Mouse (Mus musculus): ENCODE measurements at regions not wholly inside any gene's neighbourhood (a gene's known extent, or its start where the extent isn't known, plus 50 kb on each side); places are given as distances from the start of the nearest gene placed in this dataset.

DNA sequence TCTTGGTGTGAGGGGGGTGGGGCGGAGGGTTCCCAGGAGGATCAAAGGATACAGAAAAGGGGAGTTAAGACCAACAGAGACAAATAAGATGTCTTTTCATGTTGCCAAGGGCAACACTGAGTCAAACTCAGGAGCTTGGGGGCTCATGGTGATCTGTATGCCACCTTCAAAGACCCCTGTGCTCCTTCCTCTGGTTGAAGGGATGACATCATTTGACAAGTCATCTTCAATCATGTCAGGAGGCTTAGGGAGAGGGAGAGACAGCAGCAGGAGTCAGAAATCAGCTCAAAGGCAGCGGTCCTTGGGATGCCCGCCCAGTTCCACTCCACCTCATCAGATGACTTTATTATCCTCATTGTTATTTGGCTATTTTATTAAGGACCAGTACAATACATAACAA, 83.8 kb upstream of the Rnf152 start:
- H3K4me1 ChIP-seq (ENCODE audit: control insufficient read depth, insufficient read depth, low read length): no peaks in the 10 kb centered on the region
- no peak overlapping the region for H3K9ac ChIP-seq (ENCODE audit: low read depth, low read length)
- H3K27me3 ChIP-seq (ENCODE audit: control insufficient read depth, insufficient read depth, low read length): no peaks in the 10 kb centered on the region
- no peak for TF ChIP-seq CTCF (IDR thresholded peaks at IDR 0.05)
- TF ChIP-seq EP300 (IDR thresholded peaks at IDR 0.05; ENCODE audit: insufficient read depth, low read depth, low read length): no peak
- no peak for TF ChIP-seq POLR2A (IDR thresholded peaks at IDR 0.05; ENCODE audit: insufficient read depth, low read depth, low read length)
- H3K36me3 ChIP-seq (ENCODE audit: control insufficient read depth, insufficient read depth, low read length): no peaks in the 10 kb centered on the region
- 86% methylated on average over 3 of the region's 3 CpGs for WGBS
- intact Hi-C loops (cut with DNase I): no loop called here
- H3K4me3 ChIP-seq: no peak overlapping the region
- no peak overlapping the region for H3K27ac ChIP-seq
- no peaks in the 10 kb centered on the region for H3K79me2 ChIP-seq (replicated peaks; ENCODE audit: control insufficient read depth, insufficient read depth, low read length)
- DNase-seq: no peak

GRCm38 (mm10) chr1:105434631-105435403, 78.3 kb upstream of the Rnf152 start:
- Histone ChIP-seq H3K9ac (ENCODE audit: low read depth, low read length) (no peak overlapping the region), H3K27me3 (ENCODE audit: control insufficient read depth, insufficient read depth, low read length) (no peaks in the 10 kb centered on the region), H3K27ac (no peak overlapping the region), H3K4me1 (ENCODE audit: control insufficient read depth, insufficient read depth, low read length) (no peaks in the 10 kb centered on the region), H3K79me2 (replicated peaks; ENCODE audit: control insufficient read depth, insufficient read depth, low read length) (no peaks in the 10 kb centered on the region), H3K36me3 (ENCODE audit: control insufficient read depth, insufficient read depth, low read length) (no peaks in the 10 kb centered on the region), H3K4me3 (no peak overlapping the region)
- no peak for TF ChIP-seq EP300 (IDR thresholded peaks at IDR 0.05; ENCODE audit: insufficient read depth, low read depth, low read length)
- TF ChIP-seq CTCF (IDR thresholded peaks at IDR 0.05): no peak
- TF ChIP-seq POLR2A (IDR thresholded peaks at IDR 0.05; ENCODE audit: insufficient read depth, low read depth, low read length): no peak
- intact Hi-C loops (cut with DNase I): no loop called here
- 61% methylated on average over 8 of the region's 8 CpGs for WGBS
- no peak for DNase-seq

GRCm38 (mm10) chr1:105433949-105434348, 77.4 kb upstream of the Rnf152 start:
- Histone ChIP-seq H3K4me3 (no peak overlapping the region), H3K4me1 (ENCODE audit: control insufficient read depth, insufficient read depth, low read length) (no peaks in the 10 kb centered on the region), H3K27ac (no peak overlapping the region), H3K36me3 (ENCODE audit: control insufficient read depth, insufficient read depth, low read length) (no peaks in the 10 kb centered on the region), H3K9ac (ENCODE audit: low read depth, low read length) (no peak overlapping the region), H3K79me2 (replicated peaks; ENCODE audit: control insufficient read depth, insufficient read depth, low read length) (no peaks in the 10 kb centered on the region), H3K27me3 (ENCODE audit: control insufficient read depth, insufficient read depth, low read length) (no peaks in the 10 kb centered on the region)
- TF ChIP-seq EP300 (IDR thresholded peaks at IDR 0.05; ENCODE audit: insufficient read depth, low read depth, low read length) (no peak), POLR2A (IDR thresholded peaks at IDR 0.05; ENCODE audit: insufficient read depth, low read depth, low read length) (no peak), CTCF (IDR thresholded peaks at IDR 0.05) (no peak)
- no peak for DNase-seq
- intact Hi-C loops (cut with DNase I): no loop called here
- WGBS: 87% methylated on average over 2 of the region's 2 CpGs

DNA sequence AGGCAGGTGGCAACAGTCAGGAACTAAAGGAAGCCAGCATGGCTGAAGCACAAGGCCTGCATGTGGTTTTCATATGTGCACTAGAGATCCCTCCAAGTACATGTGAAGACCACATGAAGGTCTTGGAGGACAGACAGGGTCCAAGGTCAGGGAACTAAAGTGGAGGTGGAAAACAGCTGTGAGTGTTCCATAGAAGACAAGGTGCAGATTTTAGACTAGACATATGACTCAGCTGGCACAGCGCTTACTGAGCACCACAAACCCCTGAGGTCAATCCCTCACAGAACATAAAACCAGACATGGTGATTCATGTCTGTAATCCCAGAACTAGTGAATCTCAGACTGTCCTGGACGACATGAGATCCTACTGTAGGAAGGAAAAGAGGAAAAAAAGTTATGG, 75.3 kb upstream of the Rnf152 start:
- intact Hi-C loops (cut with DNase I): no loop called here
- Histone ChIP-seq H3K27ac (no peak overlapping the region), H3K36me3 (ENCODE audit: control insufficient read depth, insufficient read depth, low read length) (no peaks in the 10 kb centered on the region), H3K4me1 (ENCODE audit: control insufficient read depth, insufficient read depth, low read length) (no peaks in the 10 kb centered on the region), H3K4me3 (no peak overlapping the region), H3K27me3 (ENCODE audit: control insufficient read depth, insufficient read depth, low read length) (no peaks in the 10 kb centered on the region), H3K9ac (ENCODE audit: low read depth, low read length) (no peak overlapping the region), H3K79me2 (replicated peaks; ENCODE audit: control insufficient read depth, insufficient read depth, low read length) (no peaks in the 10 kb centered on the region)
- DNase-seq: no peak
- TF ChIP-seq POLR2A (IDR thresholded peaks at IDR 0.05; ENCODE audit: insufficient read depth, low read depth, low read length) (no peak), EP300 (IDR thresholded peaks at IDR 0.05; ENCODE audit: insufficient read depth, low read depth, low read length) (no peak), CTCF (IDR thresholded peaks at IDR 0.05) (no peak)
- 75% methylated on average over 2 of the region's 2 CpGs for WGBS

DNA sequence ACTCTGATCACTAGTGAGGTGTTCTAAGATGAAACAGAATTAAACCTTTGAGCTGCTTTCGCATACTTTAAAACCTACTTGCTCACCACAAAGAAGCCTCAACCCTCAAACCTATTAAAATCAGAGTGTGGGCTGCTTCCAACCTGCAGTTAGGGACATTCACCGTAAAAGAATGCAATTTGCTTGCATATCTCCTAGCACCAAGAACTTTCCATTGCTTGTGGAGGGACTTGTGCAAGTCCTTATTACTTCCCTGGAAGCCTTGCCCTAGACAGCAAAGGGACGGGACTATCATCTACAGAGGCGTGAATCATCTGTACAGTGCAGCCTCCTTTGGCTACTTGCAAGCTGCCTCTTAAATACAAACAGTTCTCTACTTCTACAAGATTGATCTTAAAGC, 74.2 kb upstream of the Rnf152 start:
- Histone ChIP-seq H3K27ac (no peak overlapping the region), H3K9ac (ENCODE audit: low read depth, low read length) (no peak overlapping the region), H3K4me3 (no peak overlapping the region), H3K27me3 (ENCODE audit: control insufficient read depth, insufficient read depth, low read length) (no peaks in the 10 kb centered on the region), H3K79me2 (replicated peaks; ENCODE audit: control insufficient read depth, insufficient read depth, low read length) (no peaks in the 10 kb centered on the region), H3K36me3 (ENCODE audit: control insufficient read depth, insufficient read depth, low read length) (no peaks in the 10 kb centered on the region), H3K4me1 (ENCODE audit: control insufficient read depth, insufficient read depth, low read length) (no peaks in the 10 kb centered on the region)
- 85% methylated on average over 4 of the region's 4 CpGs for WGBS
- intact Hi-C loops (cut with DNase I): no loop called here
- DNase-seq: no peak
- TF ChIP-seq EP300 (IDR thresholded peaks at IDR 0.05; ENCODE audit: insufficient read depth, low read depth, low read length): no peak
- TF ChIP-seq CTCF (IDR thresholded peaks at IDR 0.05): no peak
- no peak for TF ChIP-seq POLR2A (IDR thresholded peaks at IDR 0.05; ENCODE audit: insufficient read depth, low read depth, low read length)

GRCm38 (mm10) chr1:105428165-105428564, 71.7 kb upstream of the Rnf152 start:
- 80% methylated on average over 1 of the region's 1 CpGs for WGBS
- no peak overlapping the region for H3K27ac ChIP-seq
- H3K27me3 ChIP-seq (ENCODE audit: control insufficient read depth, insufficient read depth, low read length): no peaks in the 10 kb centered on the region
- no peak overlapping the region for H3K9ac ChIP-seq (ENCODE audit: low read depth, low read length)
- no peak for TF ChIP-seq EP300 (IDR thresholded peaks at IDR 0.05; ENCODE audit: insufficient read depth, low read depth, low read length)
- TF ChIP-seq CTCF (IDR thresholded peaks at IDR 0.05): no peak
- no peak for TF ChIP-seq POLR2A (IDR thresholded peaks at IDR 0.05; ENCODE audit: insufficient read depth, low read depth, low read length)
- no peaks in the 10 kb centered on the region for H3K79me2 ChIP-seq (replicated peaks; ENCODE audit: control insufficient read depth, insufficient read depth, low read length)
- DNase-seq: no peak
- no peak overlapping the region for H3K4me3 ChIP-seq
- no peaks in the 10 kb centered on the region for H3K4me1 ChIP-seq (ENCODE audit: control insufficient read depth, insufficient read depth, low read length)
- no peaks in the 10 kb centered on the region for H3K36me3 ChIP-seq (ENCODE audit: control insufficient read depth, insufficient read depth, low read length)
- intact Hi-C loops (cut with DNase I): no loop called here
